ENCODE assay signal across 22 mouse cellular contexts in the genomic region with DNA sequence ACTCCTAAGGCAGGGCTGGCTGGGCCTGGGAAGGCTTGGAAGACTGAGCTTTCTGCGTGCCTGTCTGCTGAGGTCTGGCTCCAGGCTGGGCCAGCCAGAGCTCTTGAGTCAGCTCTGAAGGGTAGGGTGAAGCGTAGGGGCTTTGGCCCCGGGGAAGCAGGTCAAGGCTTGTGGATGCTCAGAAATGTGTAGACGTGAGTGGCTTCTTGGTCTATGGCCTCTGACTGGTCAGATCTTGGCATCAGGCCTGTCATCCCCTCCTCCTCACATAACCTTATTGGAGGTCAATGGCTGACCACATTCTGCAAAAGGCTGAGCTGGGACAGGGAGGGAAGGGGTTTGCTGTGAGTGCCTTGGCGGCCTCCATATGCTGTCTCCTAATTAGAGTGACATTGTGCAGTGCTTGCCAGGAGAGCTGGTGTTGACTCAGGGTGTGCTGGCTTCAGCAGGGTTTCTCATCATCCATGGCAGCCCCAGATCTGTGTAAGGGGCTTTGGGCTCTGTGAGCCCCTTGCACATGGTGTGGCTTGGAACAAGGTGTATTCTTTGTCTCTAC. TPM values are rescaled to one million over a fixed set of nuclear protein-coding genes. Genes with fewer than 3 reads are reported as not detected.
DNase-seq lines count a peak whose midpoint lies in the region; ATAC-seq and TF ChIP-seq lines count a peak whose summit lies in the region.
"Had no signal": no experiment of that assay in that cellular context is flagged by ENCODE, and none has a peak within 500 bp of the region (broad histone marks: within the 10 kb centered on the region; RNA-seq: fewer than 3 reads in every experiment).

No protein-coding gene starts in this region.

- H3K9me3 ChIP-seq in heart, embryonic 10.5 days: no peaks in the 10 kb centered on the region
- H3K9me3 ChIP-seq in liver, embryonic 11.5 days (ENCODE audit: control insufficient read depth, low read length): no peaks in the 10 kb centered on the region
- H3K9me3 ChIP-seq in liver, embryonic 15.5 days (replicated peaks): no peaks in the 10 kb centered on the region
- H3K9me3 ChIP-seq: heart, embryonic 15.5 days; hindbrain, embryonic 12.5 days; limb, embryonic 10.5 days; lung, embryonic 15.5 days had no signal

- ATAC-seq in liver, embryonic 11.5 days (replicated peaks; ENCODE audit: low FRiP score): no peak
- peak; percentile 46; the same call in 1 of the 2 replicates for ATAC-seq in liver, embryonic 15.5 days (ENCODE audit: insufficient read depth)
- no peak for ATAC-seq in megakaryocyte, adult 5-6 weeks (ENCODE audit: poor library complexity, severe bottlenecking)
- ATAC-seq: forebrain, embryonic 14.5 days; inflammation-experienced regulatory T-cells, adult 6 months had no signal

- no peak for TF ChIP-seq POLR2A in liver, adult 2 months (IDR thresholded peaks at IDR 0.05; ENCODE audit: extremely low read depth, insufficient read depth, low read length)

- no peaks in the 10 kb centered on the region for H3K27me3 ChIP-seq in heart, embryonic 10.5 days (ENCODE audit: insufficient read depth, poor library complexity, severe bottlenecking)
- no peaks in the 10 kb centered on the region for H3K27me3 ChIP-seq in liver, adult 2 months (ENCODE audit: control insufficient read depth, insufficient read depth, low read length)
- no peaks in the 10 kb centered on the region for H3K27me3 ChIP-seq in liver, embryonic 11.5 days (replicated peaks; ENCODE audit: control insufficient read depth, insufficient read depth, low read length)
- 0 out of 2 replicates have a peak, but pooled peaks cover 3% of the 10 kb centered on the region for H3K27me3 ChIP-seq in liver, embryonic 15.5 days
- H3K27me3 ChIP-seq: CH12.LX; heart, embryonic 15.5 days; hindbrain, embryonic 12.5 days; lung, embryonic 15.5 days had no signal

- DNase-seq in heart, embryonic 10.5 days (ENCODE audit: low spot score): no peak
- no peak for DNase-seq in heart, adult 11 months
- DNase-seq in liver, adult 2 months (ENCODE audit: extremely low read depth, low read depth, low spot score): peak; percentile 64
- no peak for DNase-seq in liver, embryonic 11.5 days (ENCODE audit: low spot score)
- peak; percentile 41 to 86 for DNase-seq in adrenal gland, adult (ENCODE audit: inconsistent age in 2 of 2, low spot score in 1 of 2)
- no peak for DNase-seq in gastrocnemius, postnatal 25 days
- DNase-seq: cerebellum, adult 11 months; cerebellum, postnatal 25 days had no signal

- no peak overlapping the region for H3K9ac ChIP-seq in liver, adult 2 months (ENCODE audit: low read depth, low read length)
- no peak overlapping the region for H3K9ac ChIP-seq in liver, embryonic 11.5 days (ENCODE audit: low read depth, low read length)
- H3K9ac ChIP-seq in liver, embryonic 15.5 days: no peak overlapping the region
- H3K9ac ChIP-seq: heart, embryonic 15.5 days; hindbrain, embryonic 12.5 days; lung, embryonic 15.5 days had no signal

- no peak overlapping the region for H3K4me3 ChIP-seq in heart, embryonic 10.5 days
- H3K4me3 ChIP-seq in liver, adult 2 months (ENCODE audit: insufficient read depth, low read depth, low read length): no peak overlapping the region
- no peak overlapping the region for H3K4me3 ChIP-seq in liver, embryonic 11.5 days (ENCODE audit: low read depth, low read length)
- no peak overlapping the region for H3K4me3 ChIP-seq in liver, embryonic 15.5 days (replicated peaks)
- H3K4me3 ChIP-seq: heart, embryonic 15.5 days; hindbrain, embryonic 12.5 days; left cerebral cortex, adult 2 months; limb, embryonic 10.5 days; lung, embryonic 15.5 days had no signal

- no peaks in the 10 kb centered on the region for H3K36me3 ChIP-seq in heart, embryonic 10.5 days
- H3K36me3 ChIP-seq in liver, adult 2 months (ENCODE audit: control insufficient read depth, insufficient read depth, low read length): no peaks in the 10 kb centered on the region
- no peaks in the 10 kb centered on the region for H3K36me3 ChIP-seq in liver, embryonic 11.5 days (ENCODE audit: control insufficient read depth, insufficient read depth, low read length)
- H3K36me3 ChIP-seq in liver, embryonic 15.5 days (replicated peaks): no peaks in the 10 kb centered on the region
- H3K36me3 ChIP-seq: heart, embryonic 15.5 days; hindbrain, embryonic 12.5 days; limb, embryonic 10.5 days; lung, embryonic 15.5 days had no signal

- no peaks in the 10 kb centered on the region for H3K79me2 ChIP-seq in liver, adult 2 months (ENCODE audit: control insufficient read depth, insufficient read depth, low read length)

- H3K4me1 ChIP-seq in heart, embryonic 10.5 days: peaks cover 35% of the 10 kb centered on the region
- peaks cover 3% of the 10 kb centered on the region; the same call in 1 of the 2 replicates for H3K4me1 ChIP-seq in liver, adult 2 months (ENCODE audit: control insufficient read depth, insufficient read depth, low read length)
- no peaks in the 10 kb centered on the region for H3K4me1 ChIP-seq in liver, embryonic 11.5 days (replicated peaks; ENCODE audit: control insufficient read depth, insufficient read depth, low read length)
- H3K4me1 ChIP-seq in liver, embryonic 15.5 days (replicated peaks): peaks cover 11% of the 10 kb centered on the region
- H3K4me1 ChIP-seq: hindbrain, embryonic 12.5 days; limb, embryonic 10.5 days; lung, embryonic 15.5 days had no signal

- no peak overlapping the region for H3K4me2 ChIP-seq in liver, embryonic 11.5 days
- no peak overlapping the region for H3K4me2 ChIP-seq in liver, embryonic 15.5 days
- H3K4me2 ChIP-seq: heart, embryonic 15.5 days; hindbrain, embryonic 12.5 days; lung, embryonic 15.5 days had no signal

- WGBS in heart, embryonic 10.5 days: 70% methylated on average over 5 of the region's 5 CpGs
- 91% methylated on average over 5 of the region's 5 CpGs for WGBS in liver, adult 2 months
- 74% methylated on average over 5 of the region's 5 CpGs for whole genome bisulfite sequencing in liver, embryonic 11.5 days
- 71% methylated on average over 5 of the region's 5 CpGs for WGBS in liver, embryonic 15.5 days (ENCODE audit: insufficient replicate concordance)

- no peak for TF ChIP-seq CTCF in liver, adult 2 months (IDR thresholded peaks at IDR 0.05; ENCODE audit: low read depth, low read length)

- H3K27ac ChIP-seq in heart, embryonic 10.5 days: peak overlapping the region; percentile 37; the same call in 1 of the 2 replicates
- H3K27ac ChIP-seq in liver, adult 2 months (replicated peaks; ENCODE audit: insufficient read depth, low read depth, low read length): peak overlapping the region; percentile 28; the same call in 1 of the 2 replicates
- no peak overlapping the region for H3K27ac ChIP-seq in liver, embryonic 11.5 days (ENCODE audit: low read depth, low read length)
- no peak overlapping the region for H3K27ac ChIP-seq in liver, embryonic 15.5 days (replicated peaks)
- H3K27ac ChIP-seq: heart, embryonic 15.5 days; hindbrain, embryonic 12.5 days; kidney, postnatal 0 days; left cerebral cortex, adult 2 months; limb, embryonic 10.5 days; lung, embryonic 15.5 days had no signal

RNA-seq across cellular contexts. Expression of a gene that starts 30.3 kb away (rescaled TPM):
- polyA plus RNA-seq in heart, embryonic 10.5 days (2016; fragmentation: Nextera tagmentation; extraction: Ambion mirVana): 0.28 and 0.71 TPM in 2 replicates
- 1.2 and 1.3 TPM in 2 replicates for total RNA-seq in liver, adult 2 months (2014; rRNA removed)
- polyA plus RNA-seq in liver, adult 2 months (2012; rRNA removed): 2.1 and 2.2 TPM in 2 replicates
- 0.43 and 0.92 TPM in 2 replicates for polyA plus RNA-seq in liver, embryonic 11.5 days (2014; fragmentation: Nextera tagmentation; extraction: Ambion mirVana)
- 0.35 and 0.63 TPM in 2 replicates for polyA plus RNA-seq in liver, embryonic 15.5 days (2015; fragmentation: Nextera tagmentation; extraction: Ambion mirVana)
- total RNA-seq in gastrocnemius, postnatal 25 days (2021): not detected
- not detected in 2 replicates for total RNA-seq in megakaryocyte, adult 5-6 weeks (2015)
- not detected in 2 replicates for total RNA-seq in megakaryocyte, adult 5-6 weeks (2017)
- polyA plus RNA-seq: forebrain, embryonic 14.5 days; neural tube, embryonic 11.5 days had no signal

RNA-seq across cellular contexts. Expression of a gene that starts 31.7 kb away (rescaled TPM):
- polyA plus RNA-seq in heart, embryonic 10.5 days (2016; fragmentation: Nextera tagmentation; extraction: Ambion mirVana): 9.2 and 10.1 TPM in 2 replicates
- 2.5 and 4.0 TPM in 2 replicates for total RNA-seq in liver, adult 2 months (2014; rRNA removed)
- 5.0 TPM in 2 replicates for polyA plus RNA-seq in liver, adult 2 months (2012; rRNA removed)
- polyA plus RNA-seq in liver, embryonic 11.5 days (2014; fragmentation: Nextera tagmentation; extraction: Ambion mirVana): 20.1 and 20.7 TPM in 2 replicates
- 21.7 and 24.0 TPM in 2 replicates for polyA plus RNA-seq in liver, embryonic 15.5 days (2015; fragmentation: Nextera tagmentation; extraction: Ambion mirVana)
- under 1 TPM; 0.64 to 0.67 TPM for total RNA-seq in gastrocnemius, postnatal 25 days (2021)
- not detected in 2 replicates for total RNA-seq in megakaryocyte, adult 5-6 weeks (2015)
- not detected in 2 replicates for total RNA-seq in megakaryocyte, adult 5-6 weeks (2017)

RNA-seq across cellular contexts. Expression of a gene that starts 49.7 kb away (rescaled TPM):
- polyA plus RNA-seq in heart, embryonic 10.5 days (2016; fragmentation: Nextera tagmentation; extraction: Ambion mirVana): 24.5 and 27.8 TPM in 2 replicates
- total RNA-seq in liver, adult 2 months (2014; rRNA removed): 17.5 and 18.5 TPM in 2 replicates
- 21.5 and 27.3 TPM in 2 replicates for polyA plus RNA-seq in liver, adult 2 months (2012; rRNA removed)
- 16.6 and 19.9 TPM in 2 replicates for polyA plus RNA-seq in liver, embryonic 11.5 days (2014; fragmentation: Nextera tagmentation; extraction: Ambion mirVana)
- polyA plus RNA-seq in liver, embryonic 15.5 days (2015; fragmentation: Nextera tagmentation; extraction: Ambion mirVana): 14.0 and 15.4 TPM in 2 replicates
- 10 to 100 TPM; 21.5 to 21.9 TPM for total RNA-seq in gastrocnemius, postnatal 25 days (2021)
- 9.9 and 16.8 TPM in 2 replicates for total RNA-seq in megakaryocyte, adult 5-6 weeks (2015)
- total RNA-seq in megakaryocyte, adult 5-6 weeks (2017): 6.4 and 9.7 TPM in 2 replicates

RNA-seq across cellular contexts. Expression of a gene that starts 56.2 kb away (rescaled TPM):
- 0.08 TPM in 1 of 2 replicates, not detected in the other for polyA plus RNA-seq in heart, embryonic 10.5 days (2016; fragmentation: Nextera tagmentation; extraction: Ambion mirVana)
- not detected in 2 replicates for total RNA-seq in liver, adult 2 months (2014; rRNA removed)
- not detected in 2 replicates for polyA plus RNA-seq in liver, adult 2 months (2012; rRNA removed)
- not detected in 2 replicates for polyA plus RNA-seq in liver, embryonic 11.5 days (2014; fragmentation: Nextera tagmentation; extraction: Ambion mirVana)
- 0.03 TPM in 1 of 2 replicates, not detected in the other for polyA plus RNA-seq in liver, embryonic 15.5 days (2015; fragmentation: Nextera tagmentation; extraction: Ambion mirVana)
- not detected for total RNA-seq in gastrocnemius, postnatal 25 days (2021)
- 0.18 TPM in 1 of 2 replicates, not detected in the other for total RNA-seq in megakaryocyte, adult 5-6 weeks (2015)
- total RNA-seq in megakaryocyte, adult 5-6 weeks (2017): 0.07 TPM in 1 of 2 replicates, not detected in the other
- total RNA-seq: left cerebral cortex, adult 2 months had no signal
- polyA plus RNA-seq: brain, embryonic 14.5 days; forebrain, embryonic 14.5 days; heart, embryonic 15.5 days; hindbrain, embryonic 12.5 days; kidney, postnatal 0 days; lung, embryonic 15.5 days; neural tube, embryonic 11.5 days; urinary bladder, adult 2 months had no signal

RNA-seq across cellular contexts. Expression of a gene that starts 58.7 kb away (rescaled TPM):
- polyA plus RNA-seq in heart, embryonic 10.5 days (2016; fragmentation: Nextera tagmentation; extraction: Ambion mirVana): 14.1 and 15.7 TPM in 2 replicates
- total RNA-seq in liver, adult 2 months (2014; rRNA removed): 0.37 and 1.2 TPM in 2 replicates
- polyA plus RNA-seq in liver, adult 2 months (2012; rRNA removed): 0.45 and 0.83 TPM in 2 replicates
- polyA plus RNA-seq in liver, embryonic 11.5 days (2014; fragmentation: Nextera tagmentation; extraction: Ambion mirVana): 8.8 and 10.1 TPM in 2 replicates
- polyA plus RNA-seq in liver, embryonic 15.5 days (2015; fragmentation: Nextera tagmentation; extraction: Ambion mirVana): 2.6 and 2.9 TPM in 2 replicates
- total RNA-seq in gastrocnemius, postnatal 25 days (2021): 1 to 10 TPM in 1 of 2 experiments, under 1 TPM in 1; 0.91 to 1.1 TPM
- 8.6 and 10.9 TPM in 2 replicates for total RNA-seq in megakaryocyte, adult 5-6 weeks (2015)
- total RNA-seq in megakaryocyte, adult 5-6 weeks (2017): 10.1 and 10.9 TPM in 2 replicates

Comparison
In these comparisons a context has a peak if more than half of its experiments do, and no peak if none do; other contexts are left out.
1. DNase-seq: peak in liver, adult 2 months (single experiment) and adrenal gland, adult (2 of 2); none in heart, embryonic 10.5 days (single experiment), heart, adult 11 months (single experiment), liver, embryonic 11.5 days (single experiment) and gastrocnemius, postnatal 25 days (single experiment).
2. H3K27ac ChIP-seq: peak in heart, embryonic 10.5 days (single experiment) and liver, adult 2 months (single experiment); none in liver, embryonic 11.5 days (single experiment) and liver, embryonic 15.5 days (single experiment).